Mouse (Mus musculus) colon, adult 2 months (tissue): ENCODE results near the gene Capza3. TPM values are rescaled to one million over a fixed set of nuclear protein-coding genes. Genes with fewer than 3 reads are reported as not detected.

Experiments
- polyA plus RNA-seq: library from polyadenylated mRNA; depleted of rRNA; stranded (reverse); fragments of >200 nt; gene quantifications from 2 replicates; pipeline ENCODE4 v1.2.3, GENCODE M21; 2012; rRNA removed

Capza3 gene
- not detected in 2 replicates for polyA plus RNA-seq

GRCm38 (mm10) chr6:140040952-140041351 is at the start of gene Capza3:
Gene Capza3, plus strand, starts transcription at chr6:140041252.

DNA sequence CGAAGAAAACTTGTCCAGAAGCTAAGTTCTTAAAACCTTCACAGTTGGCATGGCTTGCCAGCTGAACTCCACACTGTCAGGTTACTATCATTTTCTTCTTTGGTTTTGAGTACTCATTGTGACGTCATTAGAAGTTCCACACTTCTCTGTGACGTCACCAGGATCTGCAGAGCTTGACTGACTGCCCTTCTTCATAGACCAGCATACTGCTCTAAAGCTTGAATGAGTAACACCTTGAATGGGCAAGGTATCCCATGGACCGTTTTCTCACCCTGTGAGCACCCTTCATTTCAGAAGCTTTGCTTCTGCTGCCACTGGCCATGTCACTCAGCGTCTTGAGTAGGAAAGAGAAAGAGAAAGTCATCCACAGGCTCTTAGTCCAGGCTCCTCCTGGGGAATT is 305 bp downstream of the Capza3 start, which contains the start of gene Plcz1:
Gene Plcz1, minus strand, starts transcription at position 101 of the 400 bp plus-strand sequence.

Other genes with a start within 250 kb of the Capza3 start
- gene Plcz1, start 205 bp downstream of the Capza3 start, polyA plus RNA-seq: not detected in 2 replicates